Mouse (Mus musculus) limb, embryonic 13.5 days (tissue): ENCODE data around the gene Dock11. TPM values are rescaled to one million over a fixed set of nuclear protein-coding genes. Genes with fewer than 3 reads are reported as not detected.

ENCODE experiments used
- ATAC-seq: fragments of 200-750 bp; cut with Nextera tagmentation; 2 replicates; pipeline ENCODE4 v1.8.0; 2017; ENCODE audit warnings: low read depth, moderate number of reproducible peaks, moderate TSS enrichment; ENCODE audit not compliant: low FRiP score
- H3K27ac ChIP-seq: fragments of 300-500 bp; sonication (generic); 2 replicates; pipeline ENCODE4 v1.5.1; 2015; ENCODE audit warnings: inconsistent platforms, mild to moderate bottlenecking, moderate library complexity
- H3K27me3 ChIP-seq: fragments of 300-500 bp; sonication (generic); 2 replicates; pipeline ENCODE4 v1.6.1; 2015; ENCODE audit warnings: mild to moderate bottlenecking, inconsistent platforms
- H3K36me3 ChIP-seq: fragments of 300-500 bp; sonication (generic); 2 replicates; pipeline ENCODE4 v1.6.1; 2015; ENCODE audit warnings: inconsistent platforms, mild to moderate bottlenecking, moderate library complexity
- H3K4me1 ChIP-seq: fragments of 300-500 bp; sonication (generic); 2 replicates; pipeline ENCODE4 v1.6.1; 2015; ENCODE audit warnings: inconsistent platforms
- H3K4me2 ChIP-seq: fragments of 300-500 bp; sonication (generic); replicated peaks from 2 replicates; pipeline ENCODE4 v1.6.1; 2015; ENCODE audit warnings: inconsistent platforms, mild to moderate bottlenecking, moderate library complexity
- H3K4me3 ChIP-seq: fragments of 300-500 bp; sonication (generic); 2 replicates; pipeline ENCODE4 v1.5.1; 2015; ENCODE audit warnings: moderate library complexity, mild to moderate bottlenecking, inconsistent platforms
- H3K9ac ChIP-seq: fragments of 300-500 bp; sonication (generic); 2 replicates; pipeline ENCODE4 v1.6.1; 2015; ENCODE audit warnings: mild to moderate bottlenecking, inconsistent platforms
- H3K9me3 ChIP-seq: fragments of 300-500 bp; sonication (generic); 2 replicates; pipeline ENCODE4 v1.6.1; 2016; ENCODE audit warnings: inconsistent platforms
- WGBS: fragments of 180-500 bp; shearing (Covaris S2); methylation state at CpG from one replicate; pipeline ENCODE4 v1.1.7; 2015; 5-methylcytosine and 5-hydroxymethylcytosine counted together
- polyA plus RNA-seq: library from polyadenylated mRNA; unstranded; fragments of >200 nt; fragmentation: Nextera tagmentation; extraction: Ambion mirVana; gene quantifications from 2 replicates; pipeline ENCODE4 v1.2.1, GENCODE M21; 2015

Gene Dock11
- polyA plus RNA-seq, 1 experiment from 2014 or later, result 15.9 TPM

DNA sequence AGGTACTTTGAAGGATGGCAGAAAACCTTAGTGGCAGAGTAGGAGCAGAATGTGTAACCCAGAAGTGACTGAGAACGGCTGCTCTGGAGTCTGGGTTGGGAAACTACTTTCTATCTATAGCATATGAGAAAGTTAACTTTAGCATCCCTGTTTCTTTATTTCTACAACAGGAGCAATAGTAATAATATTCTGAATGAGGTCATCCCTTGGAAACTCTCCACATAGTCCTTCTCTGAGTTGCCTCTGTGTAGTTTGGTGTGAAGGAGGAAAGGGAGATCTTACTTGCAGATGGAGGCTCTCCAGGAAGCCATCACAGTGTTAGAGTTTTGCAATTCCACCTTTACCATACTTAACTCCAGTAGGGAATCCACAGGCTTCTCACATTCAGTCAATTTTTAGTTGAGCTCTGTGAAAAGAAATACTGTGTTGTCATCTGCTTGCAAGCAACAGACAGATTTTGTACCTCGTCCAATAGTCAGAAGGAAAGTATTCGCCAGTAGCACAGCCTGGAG lies 31.5 kb downstream of the Dock11 start:
- Histone ChIP-seq H3K27me3 (no peaks in the 10 kb centered on the region), H3K9me3 (no peaks in the 10 kb centered on the region), H3K27ac (no peak overlapping the region), H3K9ac (no peak overlapping the region), H3K4me3 (no peak overlapping the region), H3K4me1 (0 out of 2 replicates have a peak, but pooled peaks cover 3% of the 10 kb centered on the region), H3K36me3 (no peaks in the 10 kb centered on the region), H3K4me2 (no peak overlapping the region)
- no peak; the same call in 1 of the 2 replicates for ATAC-seq
- 84% methylated on average over 3 of the region's 3 CpGs for WGBS

DNA sequence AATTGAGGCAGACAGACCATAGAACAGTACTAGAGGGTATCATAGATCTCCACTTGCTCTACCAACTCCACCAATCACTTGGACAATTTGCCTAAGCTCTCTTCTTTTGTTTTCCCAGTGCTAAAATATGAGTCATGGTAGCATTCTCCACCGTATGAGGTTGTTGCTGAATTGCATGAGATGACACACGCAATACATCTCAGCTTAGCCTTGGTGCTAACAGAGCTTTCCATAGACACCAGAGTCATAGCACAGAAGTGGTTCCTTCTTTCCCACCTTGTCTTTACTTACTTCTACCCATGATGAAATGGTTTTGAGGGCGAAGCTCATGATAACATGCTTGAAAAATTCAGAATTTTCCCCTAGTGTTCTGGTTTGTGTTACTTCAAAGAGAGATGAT lies 33.3 kb downstream of the Dock11 start:
- no peak for ATAC-seq
- Histone ChIP-seq H3K9me3 (no peaks in the 10 kb centered on the region), H3K36me3 (no peaks in the 10 kb centered on the region), H3K4me2 (no peak overlapping the region), H3K4me1 (0 out of 2 replicates have a peak, but pooled peaks cover 3% of the 10 kb centered on the region), H3K9ac (no peak overlapping the region), H3K4me3 (no peak overlapping the region), H3K27ac (no peak overlapping the region), H3K27me3 (no peaks in the 10 kb centered on the region)
- 89% methylated on average over 3 of the region's 3 CpGs for WGBS

DNA sequence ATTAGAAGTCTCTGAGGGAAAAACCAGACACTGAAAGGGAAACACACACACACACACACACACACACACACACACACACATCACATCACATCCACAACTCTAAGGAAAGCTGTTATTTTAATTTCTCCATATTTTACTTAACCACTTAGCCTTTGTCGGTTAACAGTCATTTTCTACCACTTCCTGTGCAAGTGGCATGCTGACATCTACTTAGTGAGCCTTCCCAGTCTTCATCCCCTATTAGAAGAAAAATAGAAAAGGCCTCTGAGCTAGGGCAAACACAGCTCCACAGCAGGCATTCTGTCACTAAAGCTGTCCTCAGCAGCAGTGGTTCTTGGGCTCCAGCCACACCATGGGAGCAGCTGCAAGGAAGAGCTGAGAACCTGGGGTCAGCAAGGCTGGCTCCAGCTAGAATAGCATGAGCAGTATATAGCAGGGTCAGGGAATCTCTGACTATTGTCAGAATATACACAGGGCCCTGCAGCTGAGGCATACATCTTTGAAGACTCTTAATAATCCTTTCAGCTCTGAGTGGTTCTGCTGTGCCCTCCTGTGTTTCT lies 36.2 kb downstream of the Dock11 start:
- ATAC-seq, result no peak
- Histone ChIP-seq H3K4me1 (0 out of 2 replicates have a peak, but pooled peaks cover 2% of the 10 kb centered on the region), H3K36me3 (no peaks in the 10 kb centered on the region), H3K9me3 (no peaks in the 10 kb centered on the region), H3K4me3 (no peak overlapping the region), H3K4me2 (no peak overlapping the region), H3K9ac (no peak overlapping the region), H3K27ac (no peak overlapping the region), H3K27me3 (no peaks in the 10 kb centered on the region)
- WGBS, result 77% methylated on average over 1 of the region's 1 CpGs

DNA sequence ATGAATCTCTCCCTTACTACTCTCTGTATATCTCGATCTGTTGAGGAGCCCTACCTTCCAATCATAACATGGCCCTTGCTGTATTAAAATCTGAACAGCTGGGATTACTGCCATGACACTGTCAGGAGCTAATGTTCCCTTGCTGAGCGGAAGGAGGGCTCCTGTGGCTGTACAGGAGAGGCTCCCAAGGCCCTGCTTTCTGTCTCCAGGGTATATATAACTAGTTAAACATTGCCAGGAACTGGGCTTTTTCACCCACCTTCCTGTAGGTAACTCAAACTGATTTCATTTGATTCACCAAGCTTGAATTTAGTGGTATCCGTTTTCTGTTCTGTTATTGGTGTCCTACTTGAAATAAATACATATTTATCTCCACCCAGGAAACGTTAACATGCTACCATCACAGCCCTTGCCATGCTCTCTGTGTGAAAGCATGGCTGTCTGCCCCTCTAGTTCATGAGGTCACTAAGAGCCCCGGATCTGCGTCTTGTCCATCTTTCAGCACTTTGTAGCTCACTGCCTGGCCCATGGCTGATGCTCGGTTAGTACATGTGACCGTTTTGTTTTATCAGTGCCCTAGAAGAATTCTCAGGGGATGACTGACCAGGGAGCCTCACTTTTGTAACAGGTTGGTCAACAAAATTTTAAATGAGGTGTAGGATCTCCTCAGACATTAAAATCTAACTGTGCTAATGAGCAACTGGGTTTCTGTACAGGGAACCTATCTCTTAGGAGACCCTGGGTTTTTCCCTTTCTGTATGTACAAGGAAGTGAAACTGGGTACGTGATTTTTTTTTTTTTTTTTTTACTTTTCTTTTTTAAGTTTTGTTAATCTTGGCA lies 41.7 kb downstream of the Dock11 start:
- WGBS, result 81% methylated on average over 9 of the region's 9 CpGs
- no peaks in the 10 kb centered on the region; the same call in 1 of the 2 replicates for H3K9me3 ChIP-seq
- H3K4me2 ChIP-seq, result no peak overlapping the region
- no peaks in the 10 kb centered on the region for H3K4me1 ChIP-seq
- H3K36me3 ChIP-seq, result no peaks in the 10 kb centered on the region
- H3K27ac ChIP-seq, result no peak overlapping the region
- no peak for ATAC-seq
- H3K4me3 ChIP-seq, result no peak overlapping the region
- no peak overlapping the region for H3K9ac ChIP-seq
- H3K27me3 ChIP-seq, result no peaks in the 10 kb centered on the region

DNA sequence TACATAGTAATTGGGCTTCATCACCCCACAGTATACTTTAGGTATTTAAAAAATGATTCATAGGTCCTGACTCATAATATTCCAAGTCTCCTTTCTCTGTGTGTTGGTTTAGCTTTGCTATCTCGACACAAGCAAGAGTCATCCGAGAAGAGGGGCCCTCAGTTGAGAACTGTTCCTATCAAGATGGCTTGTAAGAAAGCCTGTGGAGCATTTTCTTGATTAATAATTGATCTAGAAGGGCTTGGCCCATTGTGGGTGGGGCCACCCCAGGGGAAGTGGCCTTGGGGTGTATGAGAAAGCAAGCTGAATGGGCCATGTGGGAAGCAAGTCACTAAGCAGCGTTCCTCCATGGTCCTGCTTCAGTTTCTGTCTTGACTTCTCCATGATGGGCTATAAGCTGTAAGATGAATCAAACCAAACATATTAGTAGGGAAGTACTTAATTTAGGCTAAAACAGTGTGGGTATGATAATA lies 42.3 kb downstream of the Dock11 start:
- WGBS, result 85% methylated on average over 3 of the region's 3 CpGs
- no peaks in the 10 kb centered on the region for H3K36me3 ChIP-seq
- ATAC-seq, result no peak
- no peak overlapping the region for H3K27ac ChIP-seq
- no peak overlapping the region for H3K4me3 ChIP-seq
- H3K4me2 ChIP-seq, result no peak overlapping the region
- H3K4me1 ChIP-seq, result no peaks in the 10 kb centered on the region
- H3K9me3 ChIP-seq, result no peaks in the 10 kb centered on the region; the same call in 1 of the 2 replicates
- H3K27me3 ChIP-seq, result no peaks in the 10 kb centered on the region
- no peak overlapping the region for H3K9ac ChIP-seq

DNA sequence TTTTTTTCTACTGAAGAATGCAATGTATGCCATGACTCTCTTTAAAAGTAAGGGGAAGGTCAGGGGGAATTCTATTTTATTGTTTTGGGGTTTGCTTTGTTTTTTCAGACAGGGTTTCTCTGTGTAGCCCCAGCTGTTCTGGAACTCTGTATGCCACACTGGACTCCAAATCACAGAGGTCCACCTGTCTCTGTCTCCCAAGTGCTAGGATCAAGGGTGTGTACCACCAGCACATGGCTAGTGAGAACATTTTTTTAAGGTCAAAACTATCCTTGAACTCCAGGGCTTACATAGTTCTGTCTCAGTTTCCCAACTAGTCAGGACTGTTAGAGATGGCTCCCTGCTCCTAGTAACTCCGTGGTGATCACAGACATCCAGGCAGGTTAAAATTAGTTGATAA lies 43.3 kb downstream of the Dock11 start:
- ATAC-seq, result no peak
- Histone ChIP-seq H3K9ac (no peak overlapping the region), H3K9me3 (no peaks in the 10 kb centered on the region; the same call in 1 of the 2 replicates), H3K27ac (no peak overlapping the region), H3K27me3 (no peaks in the 10 kb centered on the region), H3K4me2 (no peak overlapping the region), H3K4me1 (no peaks in the 10 kb centered on the region), H3K36me3 (no peaks in the 10 kb centered on the region), H3K4me3 (no peak overlapping the region)
- WGBS, result 58% methylated on average over 1 of the region's 1 CpGs

DNA sequence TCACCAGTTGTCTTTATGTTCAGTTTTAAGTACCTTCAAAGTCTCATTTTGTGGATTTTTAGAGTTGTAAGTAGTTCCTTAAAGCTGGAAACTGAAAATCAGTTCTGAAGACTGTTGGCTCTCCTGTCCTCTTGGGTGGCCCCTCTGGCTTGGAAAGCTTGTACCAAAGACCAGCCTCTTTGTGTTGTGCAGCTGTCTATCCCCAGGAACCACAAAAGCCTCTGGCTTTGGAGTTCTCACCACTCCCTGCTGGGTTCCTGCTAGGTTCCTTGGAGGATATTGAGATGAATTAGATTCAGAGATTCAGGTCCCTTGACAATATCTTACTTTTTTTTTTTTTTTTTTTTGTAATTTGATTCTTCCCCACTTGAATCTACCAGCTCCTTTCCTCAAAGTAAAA lies 44.3 kb downstream of the Dock11 start:
- no peaks in the 10 kb centered on the region for H3K4me1 ChIP-seq
- no peaks in the 10 kb centered on the region; the same call in 1 of the 2 replicates for H3K9me3 ChIP-seq
- H3K27me3 ChIP-seq, result no peaks in the 10 kb centered on the region
- no peak overlapping the region for H3K27ac ChIP-seq
- H3K9ac ChIP-seq, result no peak overlapping the region
- H3K4me3 ChIP-seq, result no peak overlapping the region
- no peaks in the 10 kb centered on the region for H3K36me3 ChIP-seq
- H3K4me2 ChIP-seq, result no peak overlapping the region
- ATAC-seq, result no peak

DNA sequence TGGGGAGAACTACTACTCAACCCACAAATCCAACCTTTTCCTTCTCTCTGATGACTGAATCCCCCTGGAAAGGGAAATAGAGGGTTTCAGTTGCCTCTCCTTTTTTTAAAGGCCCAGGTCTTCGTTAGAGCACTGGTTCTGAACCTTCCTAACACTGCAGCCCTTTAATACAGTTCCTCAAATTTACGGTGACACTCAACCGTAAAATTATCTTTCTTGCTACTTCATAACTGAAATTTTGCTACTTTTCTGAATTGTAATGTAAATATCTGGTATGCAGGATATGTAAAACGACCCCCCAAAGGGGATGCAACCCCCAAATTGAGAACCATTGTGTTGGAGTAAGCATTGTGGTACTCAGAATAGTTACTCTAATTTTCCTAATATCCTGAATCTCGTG lies 49.5 kb downstream of the Dock11 start:
- Histone ChIP-seq H3K9ac (no peak overlapping the region), H3K4me3 (no peak overlapping the region), H3K27me3 (no peaks in the 10 kb centered on the region), H3K27ac (no peak overlapping the region), H3K4me2 (no peak overlapping the region), H3K9me3 (no peaks in the 10 kb centered on the region; the same call in 1 of the 2 replicates), H3K36me3 (no peaks in the 10 kb centered on the region), H3K4me1 (no peaks in the 10 kb centered on the region)
- WGBS, result 70% methylated on average over 5 of the region's 5 CpGs
- ATAC-seq, result no peak

DNA sequence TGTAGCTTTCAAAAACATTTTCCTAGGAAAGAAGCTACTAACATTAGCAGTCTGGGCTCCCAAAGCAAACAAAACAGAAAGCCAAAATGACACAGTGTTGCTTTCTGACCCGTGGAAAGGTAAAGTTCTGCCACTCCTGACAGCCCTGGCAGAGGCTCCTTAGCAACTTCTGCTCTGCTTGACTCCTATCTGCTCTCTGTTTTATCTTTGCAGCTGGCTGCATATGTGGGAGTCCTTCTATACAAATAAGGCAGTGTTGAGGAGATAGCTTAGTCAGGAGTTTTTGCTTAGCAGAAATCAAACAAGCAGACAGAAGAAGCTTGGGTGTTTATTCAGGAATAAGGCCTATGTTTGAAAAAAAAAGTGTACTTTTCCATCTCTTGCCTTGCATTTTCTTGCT lies 57.8 kb downstream of the Dock11 start:
- WGBS, result 74% methylated on average over 1 of the region's 1 CpGs

DNA sequence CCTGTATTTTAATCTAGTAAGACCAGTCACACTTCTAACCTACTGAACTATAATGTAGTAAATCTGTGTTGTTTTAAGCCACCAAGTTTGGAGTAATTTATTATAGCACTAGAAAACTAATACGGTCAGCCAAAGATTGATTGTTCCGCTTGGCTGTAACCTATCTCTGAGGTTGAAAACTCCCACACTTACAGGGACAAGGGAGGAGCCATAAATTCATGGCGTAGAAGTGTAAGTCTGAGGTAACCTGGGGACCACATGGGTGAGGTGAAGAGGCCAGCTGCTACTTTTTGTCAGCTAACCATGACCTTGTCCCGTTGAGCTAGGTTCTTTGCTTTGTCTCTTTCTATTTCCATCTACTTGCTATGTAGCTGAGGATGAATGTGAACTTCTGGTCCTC lies 61.5 kb downstream of the Dock11 start:
- Histone ChIP-seq H3K9me3 (no peaks in the 10 kb centered on the region), H3K4me2 (no peak overlapping the region), H3K4me3 (no peak overlapping the region), H3K4me1 (no peaks in the 10 kb centered on the region), H3K36me3 (no peaks in the 10 kb centered on the region), H3K27ac (no peak overlapping the region), H3K9ac (no peak overlapping the region), H3K27me3 (no peaks in the 10 kb centered on the region)
- WGBS, result 79% methylated on average over 4 of the region's 4 CpGs
- no peak for ATAC-seq

More for the DNA sequence above, 57.8 kb downstream of the Dock11 start:
- Histone ChIP-seq H3K4me3 (no peak overlapping the region), H3K36me3 (no peaks in the 10 kb centered on the region), H3K4me2 (no peak overlapping the region), H3K9me3 (no peaks in the 10 kb centered on the region), H3K27ac (no peak overlapping the region), H3K4me1 (no peaks in the 10 kb centered on the region), H3K27me3 (no peaks in the 10 kb centered on the region), H3K9ac (no peak overlapping the region)
- no peak for ATAC-seq

DNA sequence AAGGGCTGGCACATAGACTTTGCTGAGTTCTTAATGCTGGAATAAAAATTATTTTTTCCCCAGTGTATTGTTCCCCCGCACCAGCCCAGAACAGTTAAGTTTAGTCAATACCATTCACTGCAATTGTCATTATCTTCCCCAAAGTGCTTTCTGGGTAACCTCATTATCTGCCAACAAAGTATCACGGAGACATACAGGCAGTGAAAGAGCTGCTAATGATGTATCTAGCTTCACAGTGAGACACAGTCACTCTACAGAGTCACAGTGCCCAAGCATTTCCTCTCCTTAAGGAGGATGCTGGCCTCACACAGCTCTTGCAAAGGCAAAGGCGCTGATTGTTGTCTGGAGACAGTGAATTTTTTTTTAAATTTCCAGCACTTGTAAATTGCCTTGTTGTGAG lies 63.3 kb downstream of the Dock11 start:
- H3K36me3 ChIP-seq, result no peaks in the 10 kb centered on the region
- H3K9ac ChIP-seq, result no peak overlapping the region
- no peak overlapping the region for H3K4me3 ChIP-seq
- H3K27ac ChIP-seq, result no peak overlapping the region
- no peak overlapping the region for H3K4me2 ChIP-seq
- no peaks in the 10 kb centered on the region for H3K9me3 ChIP-seq
- H3K27me3 ChIP-seq, result no peaks in the 10 kb centered on the region
- 74% methylated on average over 3 of the region's 3 CpGs for WGBS
- ATAC-seq, result no peak
- H3K4me1 ChIP-seq, result no peaks in the 10 kb centered on the region

DNA sequence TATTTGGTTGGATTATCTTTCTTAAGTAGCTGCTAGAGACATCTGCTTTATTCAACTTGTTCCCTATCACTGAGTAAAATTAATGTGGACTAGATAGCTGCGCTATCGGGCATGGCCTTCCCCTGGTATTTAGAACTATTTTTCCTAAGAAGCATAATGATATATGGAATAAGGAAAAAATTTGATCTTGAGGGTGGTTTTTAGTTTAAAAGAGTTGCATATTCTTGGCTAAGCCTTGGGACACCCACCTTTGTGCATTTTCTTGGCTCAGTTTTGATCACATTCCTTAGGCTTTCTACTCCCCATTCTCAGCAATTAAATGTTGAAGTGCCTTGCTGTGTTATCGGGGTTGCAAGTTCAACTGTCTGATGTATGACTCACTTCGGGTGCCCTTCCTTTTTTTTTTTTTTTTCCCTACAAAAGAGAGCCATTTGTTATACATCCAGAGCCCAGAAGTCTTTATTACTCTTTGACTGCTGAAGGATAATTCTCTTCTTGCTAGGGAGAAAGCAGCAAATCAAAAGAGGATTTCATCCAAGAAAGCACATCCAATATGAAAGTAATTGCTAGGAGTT lies 64.0 kb downstream of the Dock11 start:
- no peak for ATAC-seq
- no peak overlapping the region for H3K4me3 ChIP-seq

More for the DNA sequence above, 64.0 kb downstream of the Dock11 start:
- Histone ChIP-seq H3K4me2 (no peak overlapping the region), H3K4me1 (no peaks in the 10 kb centered on the region), H3K9me3 (no peaks in the 10 kb centered on the region), H3K9ac (no peak overlapping the region), H3K36me3 (no peaks in the 10 kb centered on the region), H3K27me3 (no peaks in the 10 kb centered on the region), H3K27ac (no peak overlapping the region)
- WGBS, result 78% methylated on average over 4 of the region's 4 CpGs
